Mouse (Mus musculus) stomach, postnatal 0 days (tissue): ENCODE measurements at regions not wholly inside any gene's neighbourhood (a gene's known extent, or its start where the extent isn't known, plus 50 kb on each side); places are given as distances from the start of the nearest gene placed in this dataset.

Source experiments
- ATAC-seq: fragments of 200-750 bp; cut with Nextera tagmentation; 2 replicates; pipeline ENCODE4 v1.8.0; 2017; ENCODE audit not compliant: low FRiP score, low TSS enrichment
- DNase-seq: peaks from one replicate; pipeline ENCODE4 v3.0.0-alpha.2; 2016; ENCODE audit warnings: low spot score
- H3K27ac ChIP-seq: fragments of 300-500 bp; sonication (generic); replicated peaks from 2 replicates; pipeline ENCODE4 v1.5.1; 2014; ENCODE audit warnings: mild to moderate bottlenecking, control low read depth
- H3K27me3 ChIP-seq: fragments of 300-500 bp; sonication (generic); 2 replicates; pipeline ENCODE4 v1.6.1; 2014; ENCODE audit warnings: low read length; ENCODE audit not compliant: control insufficient read depth, insufficient read depth
- H3K36me3 ChIP-seq: fragments of 300-500 bp; sonication (generic); 2 replicates; pipeline ENCODE4 v1.6.1; 2014; ENCODE audit warnings: low read length, mixed read lengths; ENCODE audit not compliant: control insufficient read depth, insufficient read depth
- H3K4me1 ChIP-seq: fragments of 300-500 bp; sonication (generic); replicated peaks from 2 replicates; pipeline ENCODE4 v1.6.1; 2014; ENCODE audit warnings: antibody characterized with exemption; ENCODE audit not compliant: control insufficient read depth, insufficient read depth
- H3K4me2 ChIP-seq: fragments of 300-500 bp; sonication (generic); replicated peaks from 2 replicates; pipeline ENCODE4 v1.6.1; 2014; ENCODE audit warnings: low read depth, mild to moderate bottlenecking, control low read depth, moderate library complexity
- H3K4me3 ChIP-seq: fragments of 300-500 bp; sonication (generic); 2 replicates; pipeline ENCODE4 v1.5.1; 2014; ENCODE audit warnings: low read depth, low read length, control low read depth
- H3K9ac ChIP-seq: fragments of 300-500 bp; sonication (generic); 2 replicates; pipeline ENCODE4 v1.6.1; 2014; ENCODE audit warnings: mild to moderate bottlenecking, low read length, control low read depth, mixed read lengths
- H3K9me3 ChIP-seq: fragments of 300-500 bp; sonication (generic); 2 replicates; pipeline ENCODE4 v1.6.1; 2016; ENCODE audit warnings: low read length; ENCODE audit not compliant: control insufficient read depth
- CTCF ChIP-seq: IDR thresholded peaks from 2 replicates; pipeline ENCODE4 v1.5.1; 2016; ENCODE audit warnings: antibody characterized with exemption, low read depth, mild to moderate bottlenecking, moderate library complexity
- EP300 ChIP-seq: optimal IDR thresholded peaks from 2 replicates; pipeline ENCODE3; 2016; ENCODE audit warnings: antibody characterized with exemption
- WGBS: fragments of 180-500 bp; shearing (Covaris S2); extraction: QIAGEN DNeasy Blood & Tissue Kit; methylation state at CpG from one replicate; pipeline ENCODE4 v1.1.7; 2014; 5-methylcytosine and 5-hydroxymethylcytosine counted together

GRCm38 (mm10) chr10:111696987-111697386 lies 190.9 kb downstream of the Phlda1 start:
- TF ChIP-seq CTCF (no peak), EP300 (no peak)
- Histone ChIP-seq H3K4me2 (no peak overlapping the region), H3K27ac (no peak overlapping the region), H3K36me3 (no peaks in the 10 kb centered on the region), H3K4me1 (peaks cover 6% of the 10 kb centered on the region), H3K9ac (no peak overlapping the region), H3K9me3 (no peaks in the 10 kb centered on the region), H3K27me3 (no peaks in the 10 kb centered on the region), H3K4me3 (no peak overlapping the region)
- WGBS = 87% methylated on average over 2 of the region's 2 CpGs
- DNase-seq = no peak
- ATAC-seq = no peak

GRCm38 (mm10) chr10:111699557-111700508 lies 193.7 kb downstream of the Phlda1 start:
- Histone ChIP-seq H3K27me3 (no peaks in the 10 kb centered on the region), H3K9ac (no peak overlapping the region), H3K4me2 (no peak overlapping the region), H3K4me3 (no peak overlapping the region), H3K4me1 (peaks cover 1% of the 10 kb centered on the region), H3K36me3 (no peaks in the 10 kb centered on the region), H3K27ac (no peak overlapping the region), H3K9me3 (no peaks in the 10 kb centered on the region)
- DNase-seq (no peak), ATAC-seq (no peak)
- WGBS = 73% methylated on average over 16 of the region's 16 CpGs
- no peak for TF ChIP-seq EP300
- no peak for TF ChIP-seq CTCF

DNA sequence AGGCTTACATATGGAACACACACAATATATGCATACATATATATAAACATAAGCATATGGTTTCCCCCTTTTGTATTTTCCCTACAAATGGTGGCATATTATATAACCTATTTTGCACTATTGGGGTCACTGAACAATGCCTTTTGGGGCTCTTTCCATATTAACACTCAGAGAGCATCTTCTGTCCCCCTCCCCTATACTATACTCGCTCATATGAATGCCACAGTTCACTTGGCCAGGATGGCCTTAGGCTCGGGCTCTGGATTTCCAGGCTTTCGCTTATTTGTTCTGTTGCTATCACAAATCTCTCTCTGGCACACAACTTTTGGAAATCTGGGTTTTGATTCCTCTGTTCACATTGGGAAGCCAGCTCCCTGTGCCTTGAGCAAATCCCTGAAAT lies 194.5 kb downstream of the Phlda1 start:
- Histone ChIP-seq H3K36me3 (no peaks in the 10 kb centered on the region), H3K4me2 (no peak overlapping the region), H3K4me3 (no peak overlapping the region), H3K9ac (no peak overlapping the region), H3K27me3 (no peaks in the 10 kb centered on the region), H3K4me1 (no peaks in the 10 kb centered on the region), H3K9me3 (no peaks in the 10 kb centered on the region), H3K27ac (no peak overlapping the region)
- DNase-seq (no peak), ATAC-seq (no peak)
- 66% methylated on average over 3 of the region's 3 CpGs for WGBS
- TF ChIP-seq EP300 = no peak
- no peak for TF ChIP-seq CTCF

DNA sequence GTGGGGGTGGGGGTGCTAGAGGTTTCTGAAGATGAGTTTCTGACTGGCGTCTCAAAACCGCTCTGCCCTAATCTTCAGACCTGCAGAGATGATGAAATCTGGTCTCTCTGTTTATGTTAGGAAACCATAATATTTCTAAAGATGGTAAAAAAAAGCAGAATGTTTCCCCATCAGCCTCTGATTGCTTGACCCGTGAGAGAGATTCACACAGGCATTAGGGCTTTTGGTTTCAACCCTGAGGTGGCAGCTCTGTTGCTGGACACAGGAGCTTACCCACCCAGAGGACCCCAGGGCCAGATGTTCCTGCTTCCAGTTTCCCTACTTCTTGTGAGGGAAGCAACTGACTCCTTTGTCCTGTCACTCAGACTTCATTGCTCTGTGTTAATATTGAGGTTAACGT lies 195.1 kb downstream of the Phlda1 start:
- ATAC-seq (no peak), DNase-seq (no peak)
- 41% methylated on average over 4 of the region's 4 CpGs for WGBS
- Histone ChIP-seq H3K27ac (no peak overlapping the region), H3K9me3 (0 out of 2 replicates have a peak, but pooled peaks cover 3% of the 10 kb centered on the region), H3K36me3 (no peaks in the 10 kb centered on the region), H3K4me2 (no peak overlapping the region), H3K27me3 (no peaks in the 10 kb centered on the region), H3K4me1 (no peaks in the 10 kb centered on the region), H3K4me3 (no peak overlapping the region), H3K9ac (no peak overlapping the region)
- TF ChIP-seq CTCF = no peak
- no peak for TF ChIP-seq EP300

- Histone ChIP-seq H3K4me2 (no peak overlapping the region), H3K27ac (no peak overlapping the region), H3K4me3 (no peak overlapping the region), H3K36me3 (no peaks in the 10 kb centered on the region), H3K9me3 (0 out of 2 replicates have a peak, but pooled peaks cover 3% of the 10 kb centered on the region), H3K4me1 (no peaks in the 10 kb centered on the region), H3K27me3 (no peaks in the 10 kb centered on the region), H3K9ac (no peak overlapping the region)
- ATAC-seq (no peak), DNase-seq (no peak)
- 94% methylated on average over 6 of the region's 6 CpGs for WGBS
- TF ChIP-seq EP300 (no peak), CTCF (no peak)
Observed at GRCm38 (mm10) chr10:111702435-111702834, 196.3 kb downstream of the Phlda1 start.

DNA sequence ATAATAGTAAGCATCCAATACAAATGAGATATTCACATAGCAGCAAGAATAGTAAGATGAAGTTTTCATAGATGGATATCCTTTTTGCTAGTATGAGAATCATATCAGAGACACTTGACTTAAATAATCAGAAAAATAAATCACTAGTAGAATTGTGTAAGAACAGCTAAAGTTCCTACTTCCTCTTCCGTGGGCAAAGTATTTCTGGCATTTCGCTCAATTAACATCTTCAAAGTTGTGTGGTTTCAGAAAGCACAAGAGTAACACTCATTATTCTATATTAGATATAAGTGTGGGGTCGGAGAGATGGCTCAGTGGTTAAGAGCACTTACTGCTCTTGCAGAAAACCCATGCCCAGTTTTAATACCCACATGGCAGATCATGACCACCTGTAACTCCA lies 197.4 kb downstream of the Phlda1 start:
- Histone ChIP-seq H3K9ac (no peak overlapping the region), H3K27me3 (no peaks in the 10 kb centered on the region), H3K4me3 (no peak overlapping the region), H3K4me1 (no peaks in the 10 kb centered on the region), H3K9me3 (0 out of 2 replicates have a peak, but pooled peaks cover 3% of the 10 kb centered on the region), H3K27ac (no peak overlapping the region), H3K4me2 (no peak overlapping the region), H3K36me3 (no peaks in the 10 kb centered on the region)
- no peak for ATAC-seq
- no peak for TF ChIP-seq EP300
- TF ChIP-seq CTCF = no peak
- 95% methylated on average over 3 of the region's 3 CpGs for WGBS
- no peak for DNase-seq
